Mouse (Mus musculus): ENCODE results near the gene Kcnmb2. TPM values are rescaled to one million over a fixed set of nuclear protein-coding genes. Genes with fewer than 3 reads are reported as not detected.

Gene Kcnmb2
- polyA plus RNA-seq, 1 experiment from 2014 or later = 1.6 TPM

- Histone ChIP-seq H3K4me2 (ENCODE audit: low read depth, low read length) (no peak overlapping the region), H3K4me1 (ENCODE audit: control insufficient read depth, insufficient read depth, low read length) (no peaks in the 10 kb centered on the region), H3K4me3 (ENCODE audit: low read depth, low read length) (no peak overlapping the region), H3K9ac (ENCODE audit: low read depth, low read length) (no peak overlapping the region), H3K27me3 (replicated peaks; ENCODE audit: control insufficient read depth, insufficient read depth, low read length) (no peaks in the 10 kb centered on the region), H3K27ac (replicated peaks; ENCODE audit: low read depth, low read length) (no peak overlapping the region), H3K36me3 (ENCODE audit: control insufficient read depth, insufficient read depth, low read length) (no peaks in the 10 kb centered on the region), H3K9me3 (ENCODE audit: control insufficient read depth, low read length) (no peaks in the 10 kb centered on the region)
- DNase-seq (ENCODE audit: low spot score) = no peak
- no peak for ATAC-seq (ENCODE audit: low read depth)
- WGBS = 73% methylated on average over 10 of the region's 10 CpGs
Observed at GRCm38 (mm10) chr3:32029375-32030050, 127.2 kb downstream of the Kcnmb2 start.

- Histone ChIP-seq H3K4me2 (ENCODE audit: low read depth, low read length) (no peak overlapping the region), H3K27me3 (replicated peaks; ENCODE audit: control insufficient read depth, insufficient read depth, low read length) (no peaks in the 10 kb centered on the region), H3K9ac (ENCODE audit: low read depth, low read length) (no peak overlapping the region), H3K36me3 (ENCODE audit: control insufficient read depth, insufficient read depth, low read length) (no peaks in the 10 kb centered on the region), H3K9me3 (ENCODE audit: control insufficient read depth, low read length) (no peaks in the 10 kb centered on the region), H3K4me1 (ENCODE audit: control insufficient read depth, insufficient read depth, low read length) (no peaks in the 10 kb centered on the region), H3K27ac (replicated peaks; ENCODE audit: low read depth, low read length) (no peak overlapping the region), H3K4me3 (ENCODE audit: low read depth, low read length) (no peak overlapping the region)
- no peak for DNase-seq (ENCODE audit: low spot score)
- no peak for ATAC-seq (ENCODE audit: low read depth)
- WGBS = 63% methylated on average over 9 of the region's 9 CpGs
Observed at GRCm38 (mm10) chr3:32032381-32032780, 130.1 kb downstream of the Kcnmb2 start.

- Histone ChIP-seq H3K4me3 (ENCODE audit: low read depth, low read length) (no peak overlapping the region), H3K27ac (replicated peaks; ENCODE audit: low read depth, low read length) (no peak overlapping the region), H3K27me3 (replicated peaks; ENCODE audit: control insufficient read depth, insufficient read depth, low read length) (no peaks in the 10 kb centered on the region), H3K9me3 (ENCODE audit: control insufficient read depth, low read length) (no peaks in the 10 kb centered on the region), H3K4me2 (ENCODE audit: low read depth, low read length) (no peak overlapping the region), H3K36me3 (ENCODE audit: control insufficient read depth, insufficient read depth, low read length) (no peaks in the 10 kb centered on the region), H3K9ac (ENCODE audit: low read depth, low read length) (no peak overlapping the region), H3K4me1 (ENCODE audit: control insufficient read depth, insufficient read depth, low read length) (no peaks in the 10 kb centered on the region)
- peak; percentile 63 for DNase-seq (ENCODE audit: low spot score)
- 58% methylated on average over 3 of the region's 3 CpGs for WGBS
- ATAC-seq (ENCODE audit: low read depth) = peak; percentile 70; the same call in 1 of the 2 replicates
Observed at GRCm38 (mm10) chr3:32043814-32044213, 141.5 kb downstream of the Kcnmb2 start.

GRCm38 (mm10) chr3:32048777-32049176, 146.5 kb downstream of the Kcnmb2 start:
- no peak for ATAC-seq (ENCODE audit: low read depth)
- WGBS = 81% methylated on average over 3 of the region's 3 CpGs
- DNase-seq (ENCODE audit: low spot score) = no peak

GRCm38 (mm10) chr3:32052596-32052995, 150.3 kb downstream of the Kcnmb2 start:
- Histone ChIP-seq H3K4me2 (ENCODE audit: low read depth, low read length) (no peak overlapping the region), H3K9ac (ENCODE audit: low read depth, low read length) (no peak overlapping the region), H3K4me3 (ENCODE audit: low read depth, low read length) (no peak overlapping the region), H3K9me3 (ENCODE audit: control insufficient read depth, low read length) (no peaks in the 10 kb centered on the region), H3K27ac (replicated peaks; ENCODE audit: low read depth, low read length) (no peak overlapping the region), H3K4me1 (ENCODE audit: control insufficient read depth, insufficient read depth, low read length) (no peaks in the 10 kb centered on the region), H3K27me3 (replicated peaks; ENCODE audit: control insufficient read depth, insufficient read depth, low read length) (no peaks in the 10 kb centered on the region), H3K36me3 (ENCODE audit: control insufficient read depth, insufficient read depth, low read length) (no peaks in the 10 kb centered on the region)
- WGBS = 58% methylated on average over 3 of the region's 3 CpGs
- ATAC-seq (ENCODE audit: low read depth) (no peak), DNase-seq (ENCODE audit: low spot score) (no peak)

More at GRCm38 (mm10) chr3:32048777-32049176, 146.5 kb downstream of the Kcnmb2 start:
- no peak overlapping the region for H3K9ac ChIP-seq (ENCODE audit: low read depth, low read length)
- no peak overlapping the region for H3K4me2 ChIP-seq (ENCODE audit: low read depth, low read length)
- H3K36me3 ChIP-seq (ENCODE audit: control insufficient read depth, insufficient read depth, low read length) = no peaks in the 10 kb centered on the region
- H3K4me1 ChIP-seq (ENCODE audit: control insufficient read depth, insufficient read depth, low read length) = no peaks in the 10 kb centered on the region
- H3K27me3 ChIP-seq (replicated peaks; ENCODE audit: control insufficient read depth, insufficient read depth, low read length) = no peaks in the 10 kb centered on the region
- H3K9me3 ChIP-seq (ENCODE audit: control insufficient read depth, low read length) = no peaks in the 10 kb centered on the region
- H3K27ac ChIP-seq (replicated peaks; ENCODE audit: low read depth, low read length) = no peak overlapping the region
- no peak overlapping the region for H3K4me3 ChIP-seq (ENCODE audit: low read depth, low read length)

GRCm38 (mm10) chr3:32053610-32054241, 151.4 kb downstream of the Kcnmb2 start:
- 90% methylated on average over 10 of the region's 10 CpGs for WGBS
- no peak for DNase-seq (ENCODE audit: low spot score)
- Histone ChIP-seq H3K4me1 (ENCODE audit: control insufficient read depth, insufficient read depth, low read length) (no peaks in the 10 kb centered on the region), H3K27ac (replicated peaks; ENCODE audit: low read depth, low read length) (no peak overlapping the region), H3K9me3 (ENCODE audit: control insufficient read depth, low read length) (no peaks in the 10 kb centered on the region), H3K27me3 (replicated peaks; ENCODE audit: control insufficient read depth, insufficient read depth, low read length) (no peaks in the 10 kb centered on the region), H3K36me3 (ENCODE audit: control insufficient read depth, insufficient read depth, low read length) (no peaks in the 10 kb centered on the region), H3K4me3 (ENCODE audit: low read depth, low read length) (no peak overlapping the region), H3K9ac (ENCODE audit: low read depth, low read length) (no peak overlapping the region), H3K4me2 (ENCODE audit: low read depth, low read length) (no peak overlapping the region)
- ATAC-seq (ENCODE audit: low read depth) = no peak

- Histone ChIP-seq H3K27me3 (replicated peaks; ENCODE audit: control insufficient read depth, insufficient read depth, low read length) (no peaks in the 10 kb centered on the region), H3K9ac (ENCODE audit: low read depth, low read length) (no peak overlapping the region), H3K36me3 (ENCODE audit: control insufficient read depth, insufficient read depth, low read length) (no peaks in the 10 kb centered on the region), H3K27ac (replicated peaks; ENCODE audit: low read depth, low read length) (no peak overlapping the region), H3K9me3 (ENCODE audit: control insufficient read depth, low read length) (no peaks in the 10 kb centered on the region), H3K4me2 (ENCODE audit: low read depth, low read length) (no peak overlapping the region), H3K4me1 (ENCODE audit: control insufficient read depth, insufficient read depth, low read length) (no peaks in the 10 kb centered on the region), H3K4me3 (ENCODE audit: low read depth, low read length) (no peak overlapping the region)
- peak; percentile 67 for DNase-seq (ENCODE audit: low spot score)
- ATAC-seq (ENCODE audit: low read depth) = peak; percentile 47; the same call in 1 of the 2 replicates
- WGBS = 52% methylated on average over 10 of the region's 10 CpGs
Observed at GRCm38 (mm10) chr3:32059888-32060656, 157.8 kb downstream of the Kcnmb2 start.

- Histone ChIP-seq H3K36me3 (ENCODE audit: control insufficient read depth, insufficient read depth, low read length) (no peaks in the 10 kb centered on the region), H3K4me3 (ENCODE audit: low read depth, low read length) (no peak overlapping the region), H3K9ac (ENCODE audit: low read depth, low read length) (no peak overlapping the region), H3K9me3 (ENCODE audit: control insufficient read depth, low read length) (no peaks in the 10 kb centered on the region), H3K27ac (replicated peaks; ENCODE audit: low read depth, low read length) (no peak overlapping the region), H3K27me3 (replicated peaks; ENCODE audit: control insufficient read depth, insufficient read depth, low read length) (no peaks in the 10 kb centered on the region), H3K4me1 (ENCODE audit: control insufficient read depth, insufficient read depth, low read length) (peaks cover 8% of the 10 kb centered on the region; the same call in 1 of the 2 replicates), H3K4me2 (ENCODE audit: low read depth, low read length) (no peak overlapping the region)
- no peak for DNase-seq (ENCODE audit: low spot score)
- ATAC-seq (ENCODE audit: low read depth) = no peak
- WGBS = 76% methylated on average over 3 of the region's 3 CpGs
Observed at GRCm38 (mm10) chr3:32062685-32063084, 160.4 kb downstream of the Kcnmb2 start.
